In genomic region chr10:82899810-82900421, GRCm38 (mm10) we compare ENCODE assay signal across 8 mouse cellular contexts. TPM values are rescaled to one million over a fixed set of nuclear protein-coding genes. Genes with fewer than 3 reads are reported as not detected.
DNase-seq lines count a peak whose midpoint lies in the region; ATAC-seq and TF ChIP-seq lines count a peak whose summit lies in the region.

No protein-coding gene starts in this region.

- H3K9ac ChIP-seq in intestine, postnatal 0 days (ENCODE audit: low read depth, low read length): no peak overlapping the region

- 53% methylated on average over 16 of the region's 16 CpGs for WGBS in kidney, adult 2 months
- 48% methylated on average over 16 of the region's 16 CpGs for WGBS in embryonic facial prominence, embryonic 10.5 days
- WGBS in intestine, postnatal 0 days: 41% methylated on average over 16 of the region's 16 CpGs
- 15% methylated on average over 16 of the region's 16 CpGs for WGBS in macrophage (ENCODE audit: missing documents)

- H3K27me3 ChIP-seq in kidney, adult 2 months (replicated peaks; ENCODE audit: control insufficient read depth, insufficient read depth, low read length): no peaks in the 10 kb centered on the region
- H3K27me3 ChIP-seq in embryonic facial prominence, embryonic 10.5 days (replicated peaks; ENCODE audit: low read depth, poor library complexity, severe bottlenecking): no peaks in the 10 kb centered on the region
- no peaks in the 10 kb centered on the region for H3K27me3 ChIP-seq in intestine, postnatal 0 days (replicated peaks; ENCODE audit: control insufficient read depth, insufficient read depth, low read length)

- peak overlapping the region; percentile 33 for H3K4me2 ChIP-seq in intestine, postnatal 0 days (replicated peaks; ENCODE audit: low read depth)

- intact Hi-C loops in left cerebral cortex, postnatal 4 days (cut with DNase I): loop anchor here (5.0 kb wide), 1 partner anchor 138 kb away; the partner anchor contains the start of gene Nfyb

- H3K79me2 ChIP-seq in macrophage (ENCODE audit: inconsistent target): no peaks in the 10 kb centered on the region

- TF ChIP-seq CTCF in kidney, adult 2 months (conservative IDR thresholded peaks at IDR 0.05; ENCODE audit: insufficient read depth, insufficient read length, low read depth, low read length): no peak
- no peak for TF ChIP-seq CTCF in intestine, postnatal 0 days (IDR thresholded peaks at IDR 0.05; ENCODE audit: low read depth)

- H3K4me3 ChIP-seq in kidney, adult 2 months (ENCODE audit: insufficient read depth, low read depth, low read length): 0 out of 2 replicates have a peak overlapping the region, but pooled peaks have one; percentile 4
- peak overlapping the region; percentile 30; the same call in 1 of the 2 replicates for H3K4me3 ChIP-seq in embryonic facial prominence, embryonic 10.5 days
- H3K4me3 ChIP-seq in intestine, postnatal 0 days (ENCODE audit: low read depth, low read length): no peak overlapping the region
- peak overlapping the region; percentile 0; the same call in 1 of the 2 replicates for H3K4me3 ChIP-seq in macrophage (ENCODE audit: inconsistent target)

- ATAC-seq in intestine, postnatal 0 days: peak; percentile 79

- no peaks in the 10 kb centered on the region for H3K4me1 ChIP-seq in kidney, adult 2 months (ENCODE audit: control insufficient read depth, insufficient read depth, low read length)
- H3K4me1 ChIP-seq in embryonic facial prominence, embryonic 10.5 days: peaks cover 17% of the 10 kb centered on the region
- H3K4me1 ChIP-seq in intestine, postnatal 0 days (replicated peaks; ENCODE audit: control insufficient read depth, insufficient read depth, low read length): no peaks in the 10 kb centered on the region

- H3K9me3 ChIP-seq in embryonic facial prominence, embryonic 10.5 days: no peaks in the 10 kb centered on the region
- no peaks in the 10 kb centered on the region for H3K9me3 ChIP-seq in intestine, postnatal 0 days (ENCODE audit: control insufficient read depth)

- peak; percentile 28 for DNase-seq in kidney, adult 2 months
- no peak for DNase-seq in kidney, postnatal 25 days
- DNase-seq in embryonic facial prominence, embryonic 10.5 days (ENCODE audit: low spot score): peak; percentile 28
- no peak for DNase-seq in left cerebral cortex, postnatal 4 days
- DNase-seq in layer of hippocampus, postnatal 36 days: no peak
- no peak for DNase-seq in right cerebral cortex, adult 18-20 months

- TF ChIP-seq POLR2A in kidney, adult 2 months (IDR thresholded peaks at IDR 0.05; ENCODE audit: low read depth, low read length): no peak

- H3K27ac ChIP-seq in kidney, adult 2 months (ENCODE audit: insufficient read depth, low read depth, low read length): no peak overlapping the region
- H3K27ac ChIP-seq in embryonic facial prominence, embryonic 10.5 days (replicated peaks): no peak overlapping the region
- 0 out of 2 replicates have a peak overlapping the region, but pooled peaks have one; percentile 6 for H3K27ac ChIP-seq in intestine, postnatal 0 days (ENCODE audit: low read depth, low read length)
- 0 out of 2 replicates have a peak overlapping the region, but pooled peaks have one; percentile 8 for H3K27ac ChIP-seq in macrophage

- 0 out of 2 replicates have a peak, but pooled peaks cover 1% of the 10 kb centered on the region for H3K36me3 ChIP-seq in kidney, adult 2 months (ENCODE audit: control insufficient read depth, insufficient read depth, low read length)
- peaks cover 40% of the 10 kb centered on the region for H3K36me3 ChIP-seq in embryonic facial prominence, embryonic 10.5 days (replicated peaks)
- H3K36me3 ChIP-seq in intestine, postnatal 0 days (ENCODE audit: control insufficient read depth, insufficient read depth): peaks cover 32% of the 10 kb centered on the region
- H3K36me3 ChIP-seq in macrophage (ENCODE audit: inconsistent target): peaks cover 32% of the 10 kb centered on the region

RNA-seq across cellular contexts. Expression of gene Eid3, which starts 33.5 kb away (rescaled TPM):
- polyA plus RNA-seq in kidney, adult 2 months (2012; rRNA removed): 0.09 and 0.24 TPM in 2 replicates
- polyA plus RNA-seq in embryonic facial prominence, embryonic 10.5 days (2016; fragmentation: Nextera tagmentation; extraction: Ambion mirVana): 0.52 and 0.57 TPM in 2 replicates
- polyA plus RNA-seq in intestine, postnatal 0 days (2015; fragmentation: Nextera tagmentation; extraction: Ambion mirVana): 0.17 and 0.38 TPM in 2 replicates
- 100 to 1,000 TPM in 17 of 26 experiments, 10 to 100 TPM in 9; 48.3 to 953 (median 167) TPM for total RNA-seq in macrophage (2018; cell fraction: chromatin; rRNA removed)
- total RNA-seq in macrophage (2018; cell fraction: cytosol; rRNA removed): 10 to 100 TPM in 2 of 26 experiments, 1 to 10 TPM in 16, under 1 TPM in 8; 0.33 to 11.8 (median 2.0) TPM
- 100 to 1,000 TPM in 14 of 26 experiments, 10 to 100 TPM in 12; 19.1 to 576 (median 103) TPM for total RNA-seq in macrophage (2018; cell fraction: nucleus; rRNA removed)
- 0.26 to 0.80 TPM (median 0.35 TPM) in 3 replicates for polyA plus RNA-seq in macrophage (2018)
- total RNA-seq in left cerebral cortex, postnatal 4 days (2021): 1 to 10 TPM; 3.0 to 4.5 TPM
- 1 to 10 TPM; 1.5 to 1.9 TPM for total RNA-seq in layer of hippocampus, postnatal 36 days (2021)

Comparison
In these comparisons a context has a peak if more than half of its experiments do, and no peak if none do; other contexts are left out.
1. DNase-seq: peak in kidney, adult 2 months (single experiment) and embryonic facial prominence, embryonic 10.5 days (single experiment); none in kidney, postnatal 25 days (0 of 2), left cerebral cortex, postnatal 4 days (single experiment), layer of hippocampus, postnatal 36 days (0 of 2) and right cerebral cortex, adult 18-20 months (single experiment).
2. H3K27ac ChIP-seq: peak in intestine, postnatal 0 days (single experiment) and macrophage (single experiment); none in kidney, adult 2 months (single experiment) and embryonic facial prominence, embryonic 10.5 days (single experiment).